Mouse (Mus musculus): ENCODE data around the gene Smg1.

DNA sequence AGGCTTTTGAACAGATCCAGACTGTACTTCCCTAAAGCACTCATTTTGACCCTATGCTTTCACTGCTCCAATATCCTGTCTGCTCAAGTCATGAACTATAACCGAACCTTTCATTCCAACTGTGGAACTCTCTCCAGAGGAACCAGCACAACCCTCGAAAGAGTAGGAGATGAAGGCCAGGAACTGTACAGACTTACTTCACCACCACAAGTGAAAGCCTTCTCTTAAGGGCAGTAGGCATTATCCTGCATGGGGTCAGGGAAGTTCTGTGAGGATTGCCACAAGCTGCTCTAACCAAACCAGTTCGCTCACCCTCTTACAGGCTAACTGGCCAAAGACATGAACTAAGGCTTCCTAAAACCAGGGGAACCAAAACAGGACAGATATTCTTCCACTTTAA is 132.3 kb downstream of the Smg1 start:
- TF ChIP-seq CTCF (IDR thresholded peaks at IDR 0.05; ENCODE audit: insufficient read depth, low read length) (no peak), POLR2A (IDR thresholded peaks at IDR 0.05; ENCODE audit: borderline replicate concordance, extremely low read depth, low read depth, low read length) (no peak)
